Comparison of ENCODE assay signal across 9 mouse cellular contexts in genomic region chr17:88629931-88630553, GRCm38 (mm10). TPM values are rescaled to one million over a fixed set of nuclear protein-coding genes. Genes with fewer than 3 reads are reported as not detected.
DNase-seq lines count a peak whose midpoint lies in the region; ATAC-seq lines count a peak whose summit lies in the region.
"Had no signal": no experiment of that assay in that cellular context is flagged by ENCODE, and none has a peak within 500 bp of the region (broad histone marks: within the 10 kb centered on the region; RNA-seq: fewer than 3 reads in every experiment).

No protein-coding gene starts in this region.

- ATAC-seq in forebrain, embryonic 16.5 days, result peak; percentile 85
- ATAC-seq in hindbrain, embryonic 12.5 days (ENCODE audit: low FRiP score), result peak; percentile 71
- no peak for ATAC-seq in limb, embryonic 15.5 days (ENCODE audit: insufficient number of reproducible peaks, low FRiP score, low TSS enrichment, low read depth)
- ATAC-seq in neural tube, embryonic 11.5 days (ENCODE audit: insufficient read depth, low FRiP score, low TSS enrichment), result peak; percentile 37; the same call in 1 of the 2 replicates
- no peak for ATAC-seq in frontal cortex, adult (ENCODE audit: low TSS enrichment)

- H3K27ac ChIP-seq in forebrain, embryonic 16.5 days (ENCODE audit: low read length), result peak overlapping the region; percentile 81
- H3K27ac ChIP-seq in hindbrain, embryonic 12.5 days, result peak overlapping the region; percentile 53; the same call in 1 of the 2 replicates
- H3K27ac ChIP-seq in limb, embryonic 15.5 days, result peak overlapping the region; percentile 89
- 0 out of 2 replicates have a peak overlapping the region, but pooled peaks have one; percentile 27 for H3K27ac ChIP-seq in neural tube, embryonic 11.5 days (ENCODE audit: low read depth, low read length)

- H3K4me3 ChIP-seq in forebrain, embryonic 16.5 days (replicated peaks; ENCODE audit: low read length), result no peak overlapping the region
- no peak overlapping the region for H3K4me3 ChIP-seq in hindbrain, embryonic 12.5 days
- H3K4me3 ChIP-seq in limb, embryonic 15.5 days, result no peak overlapping the region
- H3K4me3 ChIP-seq in neural tube, embryonic 11.5 days (ENCODE audit: low read depth, low read length), result no peak overlapping the region

- no peaks in the 10 kb centered on the region for H3K9me3 ChIP-seq in forebrain, embryonic 16.5 days (ENCODE audit: control insufficient read depth, low read length)
- no peaks in the 10 kb centered on the region for H3K9me3 ChIP-seq in hindbrain, embryonic 12.5 days (replicated peaks)
- no peaks in the 10 kb centered on the region for H3K9me3 ChIP-seq in limb, embryonic 15.5 days
- H3K9me3 ChIP-seq in neural tube, embryonic 11.5 days (ENCODE audit: control insufficient read depth, low read length), result no peaks in the 10 kb centered on the region

- 0 out of 2 replicates have a peak overlapping the region, but pooled peaks have one; percentile 15 for H3K9ac ChIP-seq in forebrain, embryonic 16.5 days (replicated peaks; ENCODE audit: low read depth, low read length)
- H3K9ac ChIP-seq in hindbrain, embryonic 12.5 days, result no peak overlapping the region
- H3K9ac ChIP-seq in limb, embryonic 15.5 days, result 0 out of 2 replicates have a peak overlapping the region, but pooled peaks have one; percentile 17
- peak overlapping the region; percentile 41 for H3K9ac ChIP-seq in neural tube, embryonic 11.5 days (ENCODE audit: low read length)

- H3K4me1 ChIP-seq in forebrain, embryonic 16.5 days (replicated peaks; ENCODE audit: control insufficient read depth, insufficient read depth, low read length), result peaks cover 22% of the 10 kb centered on the region
- peaks cover 33% of the 10 kb centered on the region for H3K4me1 ChIP-seq in hindbrain, embryonic 12.5 days
- H3K4me1 ChIP-seq in limb, embryonic 15.5 days, result peaks cover 59% of the 10 kb centered on the region
- peaks cover 22% of the 10 kb centered on the region for H3K4me1 ChIP-seq in neural tube, embryonic 11.5 days (ENCODE audit: control insufficient read depth, insufficient read depth, low read length)

- WGBS in forebrain, embryonic 16.5 days, result 12% methylated on average over 11 of the region's 11 CpGs
- 16% methylated on average over 11 of the region's 11 CpGs for WGBS in hindbrain, embryonic 12.5 days
- WGBS in limb, embryonic 15.5 days, result 23% methylated on average over 11 of the region's 11 CpGs
- WGBS in neural tube, embryonic 11.5 days, result 18% methylated on average over 11 of the region's 11 CpGs

- no peak overlapping the region for H3K4me2 ChIP-seq in forebrain, embryonic 16.5 days (ENCODE audit: low read length)
- H3K4me2 ChIP-seq in hindbrain, embryonic 12.5 days (replicated peaks), result 0 out of 2 replicates have a peak overlapping the region, but pooled peaks have one; percentile 17
- H3K4me2 ChIP-seq in limb, embryonic 15.5 days, result peak overlapping the region; percentile 33; the same call in 1 of the 2 replicates
- peak overlapping the region; percentile 12; the same call in 1 of the 2 replicates for H3K4me2 ChIP-seq in neural tube, embryonic 11.5 days (ENCODE audit: low read depth)

- H3K27me3 ChIP-seq in forebrain, embryonic 16.5 days (replicated peaks; ENCODE audit: control insufficient read depth, insufficient read depth, low read length), result no peaks in the 10 kb centered on the region
- no peaks in the 10 kb centered on the region for H3K27me3 ChIP-seq in hindbrain, embryonic 12.5 days
- H3K27me3 ChIP-seq in limb, embryonic 15.5 days, result no peaks in the 10 kb centered on the region
- H3K27me3 ChIP-seq in neural tube, embryonic 11.5 days (ENCODE audit: control insufficient read depth, insufficient read depth, low read length), result no peaks in the 10 kb centered on the region
- H3K27me3 ChIP-seq: CH12.LX had no signal

- no peaks in the 10 kb centered on the region for H3K36me3 ChIP-seq in forebrain, embryonic 16.5 days (ENCODE audit: control insufficient read depth, insufficient read depth)
- H3K36me3 ChIP-seq in hindbrain, embryonic 12.5 days, result no peaks in the 10 kb centered on the region
- no peaks in the 10 kb centered on the region for H3K36me3 ChIP-seq in limb, embryonic 15.5 days
- H3K36me3 ChIP-seq in neural tube, embryonic 11.5 days (ENCODE audit: control insufficient read depth, insufficient read depth, low read length), result no peaks in the 10 kb centered on the region

- DNase-seq in cerebellum, postnatal 14 days, result peak; percentile 18 to 24
- no peak for DNase-seq in cerebellum, adult 11-12 months
- no peak for DNase-seq in neural tube, embryonic 11.5 days (ENCODE audit: low spot score)
- no peak for DNase-seq in cerebellum, adult 18-20 months

RNA-seq across cellular contexts. Expression of gene Ston1, which starts 32.6 kb away (rescaled TPM):
- 1.6 and 1.7 TPM in 2 replicates for polyA plus RNA-seq in forebrain, embryonic 16.5 days (2015; fragmentation: Nextera tagmentation; extraction: Ambion mirVana)
- polyA plus RNA-seq in hindbrain, embryonic 12.5 days (2016; fragmentation: Nextera tagmentation; extraction: Ambion mirVana), result 3.1 and 3.4 TPM in 2 replicates
- 8.6 TPM in 2 replicates for polyA plus RNA-seq in limb, embryonic 15.5 days (2015; fragmentation: Nextera tagmentation; extraction: Ambion mirVana)
- polyA plus RNA-seq in neural tube, embryonic 11.5 days (2014; fragmentation: Nextera tagmentation; extraction: Ambion mirVana), result 2.8 and 4.0 TPM in 2 replicates

RNA-seq across cellular contexts. Expression of gene Gtf2a1l, which starts 38.4 kb away (rescaled TPM):
- polyA plus RNA-seq in forebrain, embryonic 16.5 days (2015; fragmentation: Nextera tagmentation; extraction: Ambion mirVana), result 0.21 and 0.22 TPM in 2 replicates
- 0.72 and 0.87 TPM in 2 replicates for polyA plus RNA-seq in hindbrain, embryonic 12.5 days (2016; fragmentation: Nextera tagmentation; extraction: Ambion mirVana)
- not detected in 2 replicates for polyA plus RNA-seq in limb, embryonic 15.5 days (2015; fragmentation: Nextera tagmentation; extraction: Ambion mirVana)
- polyA plus RNA-seq in neural tube, embryonic 11.5 days (2014; fragmentation: Nextera tagmentation; extraction: Ambion mirVana), result 0.31 TPM in 2 replicates

Comparison
In these comparisons a context has a peak if more than half of its experiments do, and no peak if none do; other contexts are left out.
1. DNase-seq: peak in cerebellum, postnatal 14 days (2 of 2); none in cerebellum, adult 11-12 months (single experiment), neural tube, embryonic 11.5 days (single experiment) and cerebellum, adult 18-20 months (0 of 2).
2. ATAC-seq: peak in forebrain, embryonic 16.5 days (single experiment), hindbrain, embryonic 12.5 days (single experiment) and neural tube, embryonic 11.5 days (single experiment); none in limb, embryonic 15.5 days (single experiment) and frontal cortex, adult (single experiment).
3. H3K27ac ChIP-seq: peak in every context shown above with its lines; median percentile 89 in limb, embryonic 15.5 days; 81 in forebrain, embryonic 16.5 days; 53 in hindbrain, embryonic 12.5 days; 27 in neural tube, embryonic 11.5 days.